Mouse (Mus musculus): ENCODE measurements at regions not wholly inside any gene's neighbourhood (a gene's known extent, or its start where the extent isn't known, plus 50 kb on each side); places are given as distances from the start of the nearest gene placed in this dataset.
A peak's percentile ranks its signal among the peaks of the same experiment; 100 is the strongest.

DNA sequence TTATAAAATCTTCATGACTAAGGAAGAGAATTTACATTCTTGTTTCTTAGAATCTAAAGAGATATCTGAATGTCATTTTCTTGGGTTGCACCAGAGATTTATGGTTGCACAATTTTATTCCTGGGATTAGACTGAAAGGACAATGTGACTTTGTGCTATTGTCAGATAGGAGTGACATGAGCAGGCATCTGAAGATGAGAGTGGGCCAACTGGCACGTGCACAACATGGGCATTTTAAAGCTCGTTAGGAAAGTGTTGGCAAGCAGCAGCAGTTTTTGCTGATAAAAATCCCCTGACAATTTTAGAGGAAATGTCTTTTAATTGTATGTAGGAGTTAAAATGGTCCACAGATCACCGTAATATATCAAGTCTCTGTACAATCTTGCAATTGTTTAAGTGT is 178.9 kb upstream of the Tecrl start:
- DNase-seq: no peak

DNA sequence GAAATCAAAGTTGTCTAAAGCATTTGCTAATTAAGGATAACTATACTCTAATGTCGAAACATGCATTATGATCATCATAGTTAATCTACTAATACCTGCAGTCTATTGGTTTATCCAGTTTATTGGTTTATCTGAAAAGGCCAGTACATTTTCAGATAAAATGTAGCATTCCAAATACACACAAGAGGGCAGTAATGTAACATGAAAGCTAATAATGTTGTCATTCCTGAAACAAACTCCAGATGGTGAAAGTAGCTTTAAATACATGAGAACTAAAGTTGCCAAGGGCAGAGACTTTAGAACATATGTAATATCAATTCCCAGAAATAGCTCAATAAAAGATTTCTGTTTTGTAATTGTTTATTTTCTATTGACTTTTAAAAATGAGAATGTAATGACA is 163.7 kb upstream of the Tecrl start:
- DNase-seq: peak; percentile 56

DNA sequence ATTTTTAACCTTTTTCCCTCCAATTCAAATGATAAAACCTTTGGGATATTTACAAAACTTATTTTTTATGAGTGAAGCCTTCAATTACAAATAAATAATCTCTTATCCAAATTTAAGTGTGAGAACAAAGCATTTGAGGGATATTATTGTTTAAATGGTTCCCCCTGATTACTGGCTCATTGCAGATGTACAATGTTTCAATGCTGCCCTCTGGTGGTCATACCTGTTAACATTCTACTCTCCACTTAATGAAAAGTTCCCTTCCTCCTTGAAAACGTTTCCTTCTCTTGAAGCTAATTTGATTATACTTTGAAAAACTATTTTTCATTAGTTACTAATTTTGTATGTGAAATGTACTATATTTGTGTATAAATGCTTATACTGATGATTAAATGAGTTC is 129.1 kb upstream of the Tecrl start:
- DNase-seq: peak; percentile 66

DNA sequence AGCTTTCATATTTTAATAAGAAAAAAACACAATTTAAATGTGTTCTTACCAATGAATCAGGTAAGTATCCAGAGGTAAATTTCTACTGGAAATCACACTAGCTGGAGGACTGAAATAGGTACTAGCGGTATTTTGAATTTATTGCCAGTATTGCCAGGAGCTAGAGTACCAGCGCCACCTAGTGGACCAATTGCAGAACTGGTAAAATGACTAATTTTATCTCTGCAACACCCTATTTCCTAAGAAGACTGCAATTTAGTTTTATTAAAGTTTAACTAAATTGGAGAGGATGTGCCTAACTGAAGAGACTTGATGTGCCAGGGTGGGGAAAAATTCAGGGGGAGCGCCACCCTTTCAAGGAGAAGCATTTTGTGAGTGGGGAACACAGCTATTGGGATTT is 85.3 kb upstream of the Tecrl start:
- DNase-seq: peak; percentile 62

DNA sequence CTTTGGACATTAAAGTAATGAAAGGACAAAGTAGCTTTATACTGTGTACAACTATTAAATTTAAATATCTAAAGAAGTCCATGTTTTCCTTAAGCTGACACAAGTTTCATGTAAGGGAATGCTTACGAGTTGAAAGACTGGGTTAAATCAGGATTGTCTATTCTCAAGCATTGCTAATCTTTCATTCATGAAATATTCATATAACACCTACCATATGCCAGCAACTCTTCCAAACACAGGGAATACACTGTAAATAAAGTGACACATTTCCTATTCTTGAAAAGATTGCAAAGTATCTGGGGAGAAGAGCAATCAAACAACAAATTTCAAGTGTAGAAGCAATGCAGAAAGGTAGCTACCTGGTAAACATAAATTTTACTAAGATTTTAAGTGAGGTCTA is 81.5 kb upstream of the Tecrl start:
- DNase-seq: no peak

DNA sequence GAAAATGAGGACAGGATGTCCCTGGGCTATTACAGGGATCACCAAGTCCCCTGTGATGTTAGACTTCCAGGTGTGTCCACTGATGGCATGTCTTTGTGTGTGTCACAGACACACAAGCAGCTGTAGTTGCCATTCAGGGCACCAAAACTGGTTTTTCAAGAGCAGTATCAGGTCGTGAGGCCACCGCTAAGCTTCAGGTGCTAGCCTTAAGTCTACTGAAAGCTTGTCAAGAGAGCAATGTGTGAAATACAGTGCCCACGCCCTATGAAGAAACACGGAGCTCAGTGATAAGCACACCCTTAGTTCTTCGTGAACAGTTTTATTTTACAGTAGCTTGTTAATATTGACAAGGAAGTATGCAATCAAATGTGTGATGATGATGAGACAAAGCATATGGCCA is 66.7 kb upstream of the Tecrl start:
- no peak for DNase-seq

DNA sequence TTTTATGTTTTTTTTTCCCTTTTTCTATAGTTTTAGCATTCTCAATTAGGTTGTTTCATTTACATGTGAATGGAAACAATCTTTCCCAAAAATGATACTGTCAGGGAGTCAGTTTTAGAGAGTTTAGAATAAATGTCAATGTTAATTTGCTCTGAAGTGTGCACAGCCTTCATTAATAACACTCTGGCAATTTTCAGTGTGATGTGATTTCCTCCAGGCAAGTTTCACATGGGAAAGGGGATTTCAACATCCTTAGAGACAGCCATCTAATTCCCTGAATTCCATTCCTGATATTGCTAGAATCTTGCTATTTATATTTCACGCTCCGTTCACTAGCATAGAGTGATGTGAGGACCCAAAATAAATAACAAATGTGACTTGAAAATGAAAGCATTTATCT is 55.2 kb upstream of the Tecrl start:
- DNase-seq: peak; percentile 63

DNA sequence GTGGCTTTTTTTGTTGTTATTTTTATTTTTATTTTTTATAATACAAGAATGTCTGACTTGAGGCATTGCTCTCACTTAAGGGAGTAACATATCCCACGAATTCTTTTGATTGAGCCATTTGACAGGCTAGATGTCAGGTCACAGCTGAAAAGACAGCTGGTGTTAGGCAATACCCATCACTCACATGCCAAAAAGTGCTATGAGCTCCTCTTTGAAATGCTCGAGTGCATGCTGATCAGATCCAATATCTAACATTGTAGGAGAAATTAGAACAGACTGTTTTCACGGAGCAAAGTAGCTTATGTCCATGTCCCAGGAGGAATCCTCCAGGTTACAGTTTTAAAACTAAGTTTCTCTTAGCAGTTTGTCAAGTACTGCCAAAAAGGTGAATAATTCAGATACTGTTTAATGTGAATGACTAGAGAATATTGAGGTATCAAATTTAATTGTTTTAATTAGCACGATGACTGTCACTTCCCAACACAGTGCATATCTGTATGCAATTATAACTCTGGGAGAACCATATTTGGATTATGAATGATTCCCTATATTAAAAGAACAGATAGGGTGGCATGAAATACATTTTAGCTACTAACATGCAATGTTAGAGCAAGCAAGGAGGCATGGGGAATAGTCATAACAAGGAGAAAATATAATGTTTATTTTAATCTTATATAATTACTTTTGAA is 50.4 kb upstream of the Tecrl start:
- DNase-seq: peak; percentile 12
